Mouse (Mus musculus): ENCODE results near the gene Atp5j2. TPM values are rescaled to one million over a fixed set of nuclear protein-coding genes. Genes with fewer than 3 reads are reported as not detected.
"Not testable (repeated sequence)": the region's sequence is repeated elsewhere in the genome, so short reads cannot be mapped to it uniquely, and the experiment has no call there.

The Atp5j2 gene
- polyA plus RNA-seq (2015; fragmentation: Nextera tagmentation; extraction: Ambion mirVana) = 693 and 710 TPM in 2 replicates

DNA sequence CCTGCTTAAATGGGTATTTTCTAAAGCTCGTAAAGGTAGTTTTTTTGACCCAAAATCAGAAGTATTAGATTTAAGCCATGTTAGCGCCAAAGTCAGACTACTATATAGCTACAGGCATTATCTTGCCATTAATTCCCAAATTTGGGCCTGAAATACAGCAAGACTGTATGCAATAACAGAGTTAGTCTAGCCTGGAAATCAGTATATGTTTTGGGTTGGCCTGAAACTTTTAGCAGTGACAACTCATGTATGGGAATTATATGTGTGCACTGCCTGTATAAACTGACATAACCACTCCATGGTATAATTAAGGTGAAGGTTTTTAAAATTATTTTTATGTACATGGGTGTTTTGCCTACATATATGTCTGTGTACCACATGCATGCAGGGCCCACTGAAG, at the start of gene Atp5j2:
Gene Atp5j2, minus strand, starts transcription at position 101 of the 400 bp plus-strand sequence.
- no peaks in the 10 kb centered on the region for H3K27me3 ChIP-seq
- H3K9me3 ChIP-seq = no peaks in the 10 kb centered on the region
- ATAC-seq (ENCODE audit: low FRiP score) = no peak
- H3K9ac ChIP-seq = peak within 1 kb of the TSS; percentile 96
- H3K4me1 ChIP-seq (replicated peaks) = peaks cover 23% of the 10 kb centered on the region
- peak within 1 kb of the TSS; percentile 90 for H3K27ac ChIP-seq
- peak within 1 kb of the TSS; percentile 90 for H3K4me3 ChIP-seq
- 88% methylated on average over 2 of the region's 2 CpGs for WGBS
- H3K4me2 ChIP-seq = peak within 1 kb of the TSS; percentile 87
- H3K36me3 ChIP-seq = peaks cover 46% of the 10 kb centered on the region

DNA sequence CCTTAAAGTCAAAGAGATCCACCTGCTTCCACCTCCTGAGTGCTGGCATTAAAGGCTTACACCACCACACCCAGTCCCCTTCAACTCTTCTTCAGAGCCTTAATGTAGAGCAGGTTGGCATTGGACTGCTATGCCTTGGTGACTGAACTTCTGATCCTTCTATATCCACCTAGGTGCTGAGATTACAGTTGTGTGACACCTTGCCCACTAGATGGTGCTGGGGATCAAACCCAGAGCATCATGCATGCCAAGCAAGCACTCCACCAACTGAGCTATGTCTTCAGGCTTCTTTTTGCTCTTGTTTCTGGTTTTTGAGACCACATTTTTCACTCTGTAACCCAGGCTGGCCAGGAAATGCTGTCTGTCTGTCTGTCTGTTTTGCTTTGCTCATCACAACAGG, 42.8 kb upstream of the Atp5j2 start:
- Histone ChIP-seq H3K4me2 (no peak overlapping the region), H3K9me3 (no peaks in the 10 kb centered on the region), H3K4me3 (no peak overlapping the region), H3K36me3 (peaks cover 56% of the 10 kb centered on the region), H3K4me1 (replicated peaks) (peaks cover 26% of the 10 kb centered on the region), H3K27ac (no peak overlapping the region), H3K27me3 (no peaks in the 10 kb centered on the region), H3K9ac (no peak overlapping the region)
- ATAC-seq (ENCODE audit: low FRiP score) = no peak

DNA sequence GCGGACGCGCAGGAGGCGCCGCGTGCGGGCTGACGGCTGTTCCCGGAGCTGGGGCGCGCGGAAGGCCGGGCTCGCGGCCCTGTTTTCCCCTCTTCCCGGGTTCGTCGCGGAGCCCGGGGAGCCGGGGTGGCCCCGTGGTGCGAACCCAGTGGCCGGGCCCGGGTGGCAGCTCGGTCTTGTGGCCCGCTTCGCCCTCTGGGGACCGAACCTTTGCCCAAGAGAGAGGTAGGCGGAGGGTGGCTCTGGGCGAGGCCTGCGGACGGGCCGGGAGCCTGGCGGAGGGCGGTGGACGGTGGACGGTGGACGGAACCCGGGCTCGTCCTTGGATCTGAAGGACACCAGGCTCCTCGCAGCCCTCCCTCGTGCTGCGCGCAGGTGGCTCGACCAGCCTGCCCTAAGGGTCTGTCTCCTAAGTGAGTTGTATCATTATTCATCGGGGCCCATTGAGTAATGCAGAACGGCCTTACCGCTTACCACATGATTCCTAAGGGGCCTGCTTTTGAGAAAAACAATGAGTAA, 40.1 kb upstream of the Atp5j2 start:
- Histone ChIP-seq H3K4me2 (peak overlapping the region; percentile 87), H3K27me3 (no peaks in the 10 kb centered on the region), H3K9ac (peak overlapping the region; percentile 99), H3K4me3 (peak overlapping the region; percentile 99), H3K36me3 (peaks cover 35% of the 10 kb centered on the region), H3K9me3 (no peaks in the 10 kb centered on the region), H3K4me1 (replicated peaks) (peaks cover 26% of the 10 kb centered on the region), H3K27ac (peak overlapping the region; percentile 94)
- 0% methylated on average over 44 of the region's 49 CpGs for WGBS
- peak; percentile 80 for ATAC-seq (ENCODE audit: low FRiP score)

GRCm38 (mm10) chr5:145231367-145231871, 39.6 kb upstream of the Atp5j2 start, which contains the start of gene Zfp655:
Zfp655 (plus strand) TSS chr5:145231715.
- Histone ChIP-seq H3K4me2 (peak within 1 kb of the TSS; percentile 87), H3K4me3 (peak within 1 kb of the TSS; percentile 99), H3K9me3 (no peaks in the 10 kb centered on the region), H3K36me3 (peaks cover 31% of the 10 kb centered on the region), H3K4me1 (replicated peaks) (peaks cover 26% of the 10 kb centered on the region), H3K27me3 (no peaks in the 10 kb centered on the region), H3K27ac (peak within 1 kb of the TSS; percentile 94), H3K9ac (peak within 1 kb of the TSS; percentile 99)
- ATAC-seq (ENCODE audit: low FRiP score) = peak; percentile 94
- WGBS = 0% methylated on average over 42 of the region's 42 CpGs

- ATAC-seq (ENCODE audit: low FRiP score) = no peak
- H3K4me2 ChIP-seq = peak overlapping the region; percentile 87
- H3K27ac ChIP-seq = no peak overlapping the region
- WGBS = 89% methylated on average over 4 of the region's 4 CpGs
- peaks cover 26% of the 10 kb centered on the region for H3K4me1 ChIP-seq (replicated peaks)
- peak overlapping the region; percentile 99 for H3K9ac ChIP-seq
- peaks cover 24% of the 10 kb centered on the region for H3K36me3 ChIP-seq
- peak overlapping the region; percentile 99 for H3K4me3 ChIP-seq
- H3K27me3 ChIP-seq = no peaks in the 10 kb centered on the region
- no peaks in the 10 kb centered on the region for H3K9me3 ChIP-seq
Observed at GRCm38 (mm10) chr5:145230641-145231040, 38.8 kb upstream of the Atp5j2 start.

- not testable (repeated sequence) for H3K4me2 ChIP-seq; H3K4me3 ChIP-seq; ATAC-seq (ENCODE audit: low FRiP score); H3K27me3 ChIP-seq; H3K9ac ChIP-seq; H3K9me3 ChIP-seq; H3K27ac ChIP-seq
- Histone ChIP-seq H3K4me1 (replicated peaks) (peaks cover 26% of the 10 kb centered on the region), H3K36me3 (peaks cover 11% of the 10 kb centered on the region)
- WGBS = 76% methylated on average over 6 of the region's 6 CpGs
Observed at GRCm38 (mm10) chr5:145229283-145229682, 37.4 kb upstream of the Atp5j2 start.

DNA sequence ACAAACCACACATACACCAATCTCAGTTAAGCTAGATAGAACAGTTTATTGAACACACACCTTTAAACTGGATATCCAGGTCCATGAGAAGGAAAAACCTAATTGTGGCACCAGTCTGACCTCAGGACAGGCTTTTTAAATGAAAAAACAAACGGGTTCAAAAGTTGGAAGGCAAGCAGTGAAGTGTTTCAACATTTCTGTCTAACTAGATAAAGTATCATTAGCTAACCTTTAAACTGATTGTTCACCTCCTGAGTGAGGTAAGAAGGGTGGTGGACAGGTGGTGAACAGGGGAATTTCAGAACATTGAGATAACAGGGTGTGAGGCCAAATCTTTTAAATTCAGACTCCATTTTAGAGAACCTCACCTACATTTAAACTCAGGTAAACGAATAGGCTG, 34.6 kb upstream of the Atp5j2 start:
- H3K4me2 ChIP-seq = no peak overlapping the region
- no peak overlapping the region for H3K9ac ChIP-seq
- H3K36me3 ChIP-seq = peaks cover 15% of the 10 kb centered on the region
- 69% methylated on average over 2 of the region's 2 CpGs for WGBS
- H3K27me3 ChIP-seq = no peaks in the 10 kb centered on the region
- no peaks in the 10 kb centered on the region for H3K9me3 ChIP-seq
- no peak overlapping the region for H3K4me3 ChIP-seq
- H3K27ac ChIP-seq = no peak overlapping the region
- H3K4me1 ChIP-seq (replicated peaks) = peaks cover 9% of the 10 kb centered on the region
- no peak for ATAC-seq (ENCODE audit: low FRiP score)

- WGBS = 83% methylated on average over 12 of the region's 12 CpGs
- no peak overlapping the region for H3K4me3 ChIP-seq
- H3K9ac ChIP-seq = no peak overlapping the region
- no peak for ATAC-seq (ENCODE audit: low FRiP score)
- H3K4me1 ChIP-seq (replicated peaks) = no peaks in the 10 kb centered on the region
- no peak overlapping the region for H3K27ac ChIP-seq
- H3K9me3 ChIP-seq = no peaks in the 10 kb centered on the region
- no peak overlapping the region for H3K4me2 ChIP-seq
- H3K36me3 ChIP-seq = peaks cover 43% of the 10 kb centered on the region
- H3K27me3 ChIP-seq = no peaks in the 10 kb centered on the region
Observed at GRCm38 (mm10) chr5:145223395-145223794, 31.5 kb upstream of the Atp5j2 start.

GRCm38 (mm10) chr5:145222840-145223239, 31.0 kb upstream of the Atp5j2 start:
- Histone ChIP-seq H3K9me3 (no peaks in the 10 kb centered on the region), H3K4me1 (replicated peaks) (no peaks in the 10 kb centered on the region), H3K4me3 (no peak overlapping the region), H3K27me3 (no peaks in the 10 kb centered on the region), H3K4me2 (no peak overlapping the region), H3K36me3 (peaks cover 48% of the 10 kb centered on the region), H3K27ac (no peak overlapping the region), H3K9ac (no peak overlapping the region)
- WGBS = 81% methylated on average over 5 of the region's 5 CpGs
- ATAC-seq (ENCODE audit: low FRiP score) = no peak

DNA sequence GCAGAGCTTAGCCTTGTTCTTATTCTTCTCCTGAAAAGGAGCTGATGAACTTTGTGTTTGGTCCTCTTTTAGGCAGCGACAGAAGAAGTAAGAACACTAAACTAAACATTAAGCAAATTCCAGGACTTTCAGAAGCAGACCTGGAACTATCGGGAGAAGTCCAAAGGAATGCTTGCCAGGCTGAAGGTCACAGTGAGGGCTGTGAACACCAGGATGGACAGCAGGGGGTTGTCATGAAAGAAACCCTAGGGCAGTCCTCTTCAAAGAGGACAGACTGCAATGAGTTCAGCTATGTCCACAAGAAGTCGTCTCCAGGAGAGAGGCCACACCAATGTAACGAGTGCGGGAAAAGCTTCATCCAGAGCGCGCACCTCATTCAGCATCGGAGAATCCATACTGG, 28.1 kb upstream of the Atp5j2 start:
- no peaks in the 10 kb centered on the region for H3K9me3 ChIP-seq
- H3K27ac ChIP-seq = no peak overlapping the region
- WGBS = 91% methylated on average over 8 of the region's 8 CpGs
- H3K9ac ChIP-seq = no peak overlapping the region
- no peak for ATAC-seq (ENCODE audit: low FRiP score)
- H3K36me3 ChIP-seq = peaks cover 55% of the 10 kb centered on the region
- no peaks in the 10 kb centered on the region for H3K27me3 ChIP-seq
- H3K4me3 ChIP-seq = no peak overlapping the region
- no peak overlapping the region for H3K4me2 ChIP-seq
- H3K4me1 ChIP-seq (replicated peaks) = no peaks in the 10 kb centered on the region

- Histone ChIP-seq H3K36me3 (peaks cover 66% of the 10 kb centered on the region), H3K9me3 (no peaks in the 10 kb centered on the region), H3K4me3 (no peak overlapping the region), H3K9ac (no peak overlapping the region), H3K4me1 (replicated peaks) (no peaks in the 10 kb centered on the region), H3K27ac (no peak overlapping the region), H3K27me3 (no peaks in the 10 kb centered on the region), H3K4me2 (no peak overlapping the region)
- ATAC-seq (ENCODE audit: low FRiP score) = no peak
- 96% methylated on average over 20 of the region's 20 CpGs for WGBS
Observed at GRCm38 (mm10) chr5:145218671-145219070, 26.8 kb upstream of the Atp5j2 start.

GRCm38 (mm10) chr5:145218206-145218605, 26.3 kb upstream of the Atp5j2 start:
- ATAC-seq (ENCODE audit: low FRiP score) = no peak
- Histone ChIP-seq H3K4me3 (no peak overlapping the region), H3K36me3 (peaks cover 70% of the 10 kb centered on the region), H3K27ac (no peak overlapping the region), H3K9ac (no peak overlapping the region), H3K4me1 (replicated peaks) (no peaks in the 10 kb centered on the region), H3K4me2 (no peak overlapping the region), H3K27me3 (no peaks in the 10 kb centered on the region), H3K9me3 (no peaks in the 10 kb centered on the region)
- WGBS = 97% methylated on average over 21 of the region's 21 CpGs

- no peak for ATAC-seq (ENCODE audit: low FRiP score)
- Histone ChIP-seq H3K9me3 (no peaks in the 10 kb centered on the region), H3K4me3 (no peak overlapping the region), H3K27me3 (no peaks in the 10 kb centered on the region), H3K4me2 (no peak overlapping the region), H3K27ac (no peak overlapping the region), H3K4me1 (replicated peaks) (no peaks in the 10 kb centered on the region), H3K9ac (no peak overlapping the region), H3K36me3 (peaks cover 69% of the 10 kb centered on the region)
- 89% methylated on average over 6 of the region's 6 CpGs for WGBS
Observed at GRCm38 (mm10) chr5:145217746-145218145, 25.9 kb upstream of the Atp5j2 start.
